Mouse (Mus musculus): ENCODE measurements around the gene Chrm3.

DNA sequence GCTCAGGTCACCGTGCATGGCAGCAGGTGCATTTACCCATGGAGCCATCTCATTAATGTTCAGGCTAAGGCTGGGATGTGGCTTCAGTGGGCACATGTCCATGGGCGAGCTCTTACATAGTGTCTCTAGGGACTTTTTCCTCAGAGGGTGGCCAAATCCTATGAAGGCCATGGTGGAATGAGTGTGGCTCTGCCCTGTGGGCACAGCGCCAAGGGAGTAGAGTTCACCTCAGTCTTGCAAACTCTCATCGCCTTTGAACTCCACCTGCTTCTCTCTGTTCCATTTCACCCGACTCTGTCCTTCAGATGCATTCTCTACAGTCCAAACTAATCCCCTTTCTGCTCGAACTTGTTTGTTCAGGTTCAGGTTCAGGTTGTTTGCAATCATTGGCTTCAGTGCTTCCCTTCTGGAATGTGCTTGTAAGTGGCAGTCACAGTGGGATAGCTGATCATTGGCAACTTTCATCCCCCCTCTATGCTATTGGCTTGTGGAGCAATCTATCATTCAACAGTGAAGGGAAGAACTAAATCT is 278.7 kb downstream of the Chrm3 start:
- TF ChIP-seq CTCF (IDR thresholded peaks at IDR 0.05; ENCODE audit: low read depth, low read length) (no peak), POLR2A (IDR thresholded peaks at IDR 0.05; ENCODE audit: insufficient read depth, low read length) (no peak)
